16 mouse cellular contexts compared by ENCODE assay signal in the genomic region with DNA sequence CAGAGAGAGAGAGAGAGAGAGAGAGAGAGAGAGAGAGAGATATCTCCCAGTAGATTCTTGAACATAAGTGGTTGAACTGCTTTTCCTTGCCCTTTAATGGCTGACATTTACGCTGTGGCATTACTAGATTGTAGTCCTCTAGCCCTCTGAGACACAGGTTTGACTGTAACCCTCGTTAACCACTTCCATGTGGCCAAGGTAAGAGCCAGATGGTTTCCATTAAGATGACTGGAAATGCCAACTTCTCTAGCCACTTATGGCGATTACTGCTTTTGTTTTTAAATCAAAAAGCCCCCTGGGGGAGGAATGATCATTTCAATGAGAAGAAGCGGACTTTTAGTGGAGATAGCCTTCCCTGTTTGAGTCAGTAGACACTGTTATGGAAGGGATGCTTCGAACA. TPM values are rescaled to one million over a fixed set of nuclear protein-coding genes. Genes with fewer than 3 reads are reported as not detected.
DNase-seq lines count a peak whose midpoint lies in the region; ATAC-seq and TF ChIP-seq lines count a peak whose summit lies in the region.
"Had no signal": no experiment of that assay in that cellular context is flagged by ENCODE, and none has a peak within 500 bp of the region (broad histone marks: within the 10 kb centered on the region; RNA-seq: fewer than 3 reads in every experiment).

No protein-coding gene starts in this region.

- H3K27ac ChIP-seq in forebrain, embryonic 16.5 days (ENCODE audit: low read length): no peak overlapping the region
- no peak overlapping the region for H3K27ac ChIP-seq in forebrain, embryonic 14.5 days (ENCODE audit: low read depth, low read length)
- no peak overlapping the region for H3K27ac ChIP-seq in limb, embryonic 14.5 days (replicated peaks; ENCODE audit: low read depth, low read length)
- H3K27ac ChIP-seq: kidney, postnatal 0 days; lung, embryonic 15.5 days had no signal

- no peaks in the 10 kb centered on the region for H3K27me3 ChIP-seq in forebrain, embryonic 16.5 days (replicated peaks; ENCODE audit: control insufficient read depth, insufficient read depth, low read length)
- H3K27me3 ChIP-seq in forebrain, embryonic 14.5 days (replicated peaks; ENCODE audit: control insufficient read depth, insufficient read depth, low read length): 0 out of 2 replicates have a peak, but pooled peaks cover 3% of the 10 kb centered on the region
- H3K27me3 ChIP-seq in limb, embryonic 14.5 days (ENCODE audit: control insufficient read depth, insufficient read depth, low read length): no peaks in the 10 kb centered on the region
- H3K27me3 ChIP-seq: lung, embryonic 15.5 days had no signal

- no peak overlapping the region for H3K9ac ChIP-seq in forebrain, embryonic 16.5 days (replicated peaks; ENCODE audit: low read depth, low read length)
- H3K9ac ChIP-seq in forebrain, embryonic 14.5 days (ENCODE audit: low read length): no peak overlapping the region
- no peak overlapping the region for H3K9ac ChIP-seq in limb, embryonic 14.5 days (ENCODE audit: low read depth, low read length, severe bottlenecking)
- H3K9ac ChIP-seq: lung, embryonic 15.5 days had no signal

- H3K4me3 ChIP-seq in forebrain, embryonic 16.5 days (replicated peaks; ENCODE audit: low read length): no peak overlapping the region
- no peak overlapping the region for H3K4me3 ChIP-seq in forebrain, embryonic 14.5 days (ENCODE audit: low read depth, low read length)
- H3K4me3 ChIP-seq in limb, embryonic 14.5 days (replicated peaks; ENCODE audit: low read length): peak overlapping the region; percentile 94; the same call in 1 of the 2 replicates
- H3K4me3 ChIP-seq: lung, embryonic 15.5 days had no signal

- peaks cover 40% of the 10 kb centered on the region for H3K4me1 ChIP-seq in forebrain, embryonic 16.5 days (replicated peaks; ENCODE audit: control insufficient read depth, insufficient read depth, low read length)
- peaks cover 17% of the 10 kb centered on the region for H3K4me1 ChIP-seq in forebrain, embryonic 14.5 days (ENCODE audit: control insufficient read depth, insufficient read depth, low read length)
- peaks cover 31% of the 10 kb centered on the region for H3K4me1 ChIP-seq in limb, embryonic 14.5 days (ENCODE audit: control insufficient read depth, insufficient read depth, low read length)

- ATAC-seq in forebrain, embryonic 16.5 days: no peak
- ATAC-seq in forebrain, embryonic 14.5 days: no peak
- no peak for ATAC-seq in limb, embryonic 14.5 days (ENCODE audit: low FRiP score, low read depth)
- ATAC-seq in CD4-positive, CD25-positive, alpha-beta regulatory T cell, adult 4 months: no peak

- no peaks in the 10 kb centered on the region for H3K9me3 ChIP-seq in forebrain, embryonic 16.5 days (ENCODE audit: control insufficient read depth, low read length)
- H3K9me3 ChIP-seq in forebrain, embryonic 14.5 days (replicated peaks; ENCODE audit: control insufficient read depth, low read length): no peaks in the 10 kb centered on the region
- H3K9me3 ChIP-seq in limb, embryonic 14.5 days (ENCODE audit: control insufficient read depth, low read length): no peaks in the 10 kb centered on the region
- H3K9me3 ChIP-seq: lung, embryonic 15.5 days had no signal

- no peak for TF ChIP-seq POLR2A in limb, embryonic 14.5 days (IDR thresholded peaks at IDR 0.05; ENCODE audit: borderline replicate concordance, extremely low read depth, insufficient read depth, insufficient read length)

- H3K4me2 ChIP-seq in forebrain, embryonic 16.5 days (ENCODE audit: low read length): peak overlapping the region; percentile 12; the same call in 1 of the 2 replicates
- H3K4me2 ChIP-seq in forebrain, embryonic 14.5 days (ENCODE audit: low read length): no peak overlapping the region
- H3K4me2 ChIP-seq in limb, embryonic 14.5 days (replicated peaks; ENCODE audit: low read depth, low read length, severe bottlenecking): peak overlapping the region; percentile 73

- H3K36me3 ChIP-seq in forebrain, embryonic 16.5 days (ENCODE audit: control insufficient read depth, insufficient read depth): no peaks in the 10 kb centered on the region
- no peaks in the 10 kb centered on the region for H3K36me3 ChIP-seq in forebrain, embryonic 14.5 days (ENCODE audit: control insufficient read depth, insufficient read depth, low read length)
- H3K36me3 ChIP-seq in limb, embryonic 14.5 days (ENCODE audit: control insufficient read depth, insufficient read depth, low read length): no peaks in the 10 kb centered on the region
- H3K36me3 ChIP-seq: lung, embryonic 15.5 days had no signal

- 53% methylated on average over 5 of the region's 5 CpGs for WGBS in forebrain, embryonic 16.5 days
- 64% methylated on average over 5 of the region's 5 CpGs for WGBS in forebrain, embryonic 14.5 days
- 25% methylated on average over 5 of the region's 5 CpGs for WGBS in limb, embryonic 14.5 days

- no peak for DNase-seq in forebrain, embryonic 14.5 days (ENCODE audit: low spot score)
- DNase-seq in 3T3-L1 (ENCODE audit: low read depth, low spot score): peak; percentile 61
- DNase-seq in forelimb bud, embryonic 11.5 days (ENCODE audit: low read depth, low spot score): peak; percentile 90
- peak; percentile 35 for DNase-seq in limb, embryonic 14.5 days (ENCODE audit: low spot score)
- DNase-seq in urinary bladder, adult 18-20 months (ENCODE audit: low spot score in 2 of 2): no peak
- no peak for DNase-seq in layer of hippocampus, adult 9-10 months (ENCODE audit: low spot score)
- DNase-seq: adrenal gland, postnatal 25 days; B cell, adult 2 months; cerebellum, adult 11-12 months; heart, adult 18-20 months; retina, postnatal 1 day; thymus, postnatal 4 days had no signal

RNA-seq across cellular contexts. Expression of a gene that starts 3.7 kb away (rescaled TPM):
- polyA plus RNA-seq in forebrain, embryonic 16.5 days (2015; fragmentation: Nextera tagmentation; extraction: Ambion mirVana): 35.4 and 43.6 TPM in 2 replicates
- 17.4 and 30.3 TPM in 2 replicates for polyA plus RNA-seq in forebrain, embryonic 14.5 days (2014; fragmentation: Nextera tagmentation; extraction: Ambion mirVana)
- polyA plus RNA-seq in limb, embryonic 14.5 days (2012; rRNA removed): 78.5 and 91.4 TPM in 2 replicates
- 43.3 and 51.4 TPM in 2 replicates for polyA plus RNA-seq in limb, embryonic 14.5 days (2014; fragmentation: Nextera tagmentation; extraction: Ambion mirVana)
- 1 to 10 TPM; 3.0 to 3.5 TPM for polyA plus RNA-seq in CD4-positive, CD25-positive, alpha-beta regulatory T cell, adult 4 months (2017; shearing (Covaris generic))

Comparison
In these comparisons a context has a peak if more than half of its experiments do, and no peak if none do; other contexts are left out.
1. DNase-seq: peak in 3T3-L1 (single experiment), forelimb bud, embryonic 11.5 days (single experiment) and limb, embryonic 14.5 days (single experiment); none in forebrain, embryonic 14.5 days (single experiment), urinary bladder, adult 18-20 months (0 of 2) and layer of hippocampus, adult 9-10 months (single experiment).